Mouse (Mus musculus): ENCODE data around the gene Defa35.
"Not testable (repeated sequence)": the region's sequence is repeated elsewhere in the genome, so short reads cannot be mapped to it uniquely, and the experiment has no call there.

Gene Defa35

GRCm38 (mm10) chr8:21064738-21065137, at the start of gene Defa35:
Defa35 (plus strand) TSS chr8:21065038.
- DNase-seq (ENCODE audit: low read depth, low spot score) = not testable (repeated sequence)

- DNase-seq (ENCODE audit: low read depth, low spot score) = not testable (repeated sequence)
Measured at GRCm38 (mm10) chr8:21025245-21025644, 39.6 kb upstream of the Defa35 start, which contains the start of gene Defa21. Defa21 (plus strand) TSS chr8:21025545.

GRCm38 (mm10) chr8:21054747-21055146, 10.1 kb upstream of the Defa35 start, which contains the start of gene Defa23:
Defa23 (plus strand) TSS chr8:21055047.
- not testable (repeated sequence) for DNase-seq (ENCODE audit: low read depth, low spot score)

- DNase-seq (ENCODE audit: low read depth, low spot score) = not testable (repeated sequence)
Measured at GRCm38 (mm10) chr8:21084142-21084541, 19.3 kb downstream of the Defa35 start, which contains the start of gene Defa25. Defa25 (plus strand) TSS chr8:21084442.

DNA sequence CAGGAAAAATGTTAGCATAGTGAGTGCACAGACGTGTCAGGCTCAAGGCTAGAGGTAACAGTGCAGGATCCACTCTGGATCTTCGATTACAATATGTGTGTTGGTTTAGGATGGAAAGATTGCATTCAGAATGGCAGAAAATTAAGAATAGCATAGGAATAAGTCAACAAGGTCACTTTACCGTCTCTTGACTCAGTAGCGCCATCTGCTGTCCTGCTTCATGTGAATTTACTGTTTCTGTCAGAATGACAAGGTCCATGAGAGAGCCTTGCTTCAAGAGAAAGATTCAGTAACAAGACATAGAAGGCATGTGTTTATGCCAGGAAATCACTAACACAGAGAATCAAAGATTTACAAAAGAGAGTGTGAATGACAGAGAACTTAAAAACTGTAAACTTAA, 28.3 kb downstream of the Defa35 start:
- no peak for DNase-seq (ENCODE audit: low read depth, low spot score)

- not testable (repeated sequence) for DNase-seq (ENCODE audit: low read depth, low spot score)
Measured at GRCm38 (mm10) chr8:21095950-21096349, 31.1 kb downstream of the Defa35 start, which contains the start of gene Gm14851. Gm14851 (minus strand) TSS chr8:21096050.

Measured in brain, embryonic 18.5 days (tissue).